Mouse (Mus musculus) hindbrain, embryonic 16.5 days (tissue): Measurements from ENCODE around the gene Il6. TPM values are rescaled to one million over a fixed set of nuclear protein-coding genes. Genes with fewer than 3 reads are reported as not detected.

ENCODE experiments used
- polyA plus RNA-seq: library from polyadenylated mRNA; unstranded; fragments of >200 nt; fragmentation: Nextera tagmentation; extraction: Ambion mirVana; gene quantifications from 2 replicates; pipeline ENCODE4 v1.2.1, GENCODE M21; 2015

The Il6 gene
- polyA plus RNA-seq, 1 experiment from 2014 or later, result not detected

Other genes with a start within 250 kb of the Il6 start
- 39.4 and 48.8 TPM in 2 replicates for gene Tyms, start 60.5 kb downstream of the Il6 start, polyA plus RNA-seq
- gene Garem2, start 92.0 kb downstream of the Il6 start, polyA plus RNA-seq, result 8.6 and 11.8 TPM in 2 replicates
- 3.5 and 4.6 TPM in 2 replicates for gene 3110082J24Rik, start 93.0 kb downstream of the Il6 start, polyA plus RNA-seq
- gene Hadha, start 142.0 kb downstream of the Il6 start, polyA plus RNA-seq, result 75.3 and 79.1 TPM in 2 replicates
- 66.4 and 70.4 TPM in 2 replicates for gene Hadhb, start 142.1 kb downstream of the Il6 start, polyA plus RNA-seq
- not detected in 2 replicates for gene Adgrf3, start 192.6 kb downstream of the Il6 start, polyA plus RNA-seq
- gene Selenoi, start 219.5 kb downstream of the Il6 start, polyA plus RNA-seq, result 26.5 and 29.8 TPM in 2 replicates